ENCODE assay signal across 21 mouse cellular contexts in genomic region chr4:57041661-57042060, GRCm38 (mm10). TPM values are rescaled to one million over a fixed set of nuclear protein-coding genes. Genes with fewer than 3 reads are reported as not detected.
A peak's percentile ranks its signal among the peaks of the same experiment; 100 is the strongest.
DNase-seq lines count a peak whose midpoint lies in the region; ATAC-seq and TF ChIP-seq lines count a peak whose summit lies in the region.
"Had no signal": no experiment of that assay in that cellular context is flagged by ENCODE, and none has a peak within 500 bp of the region (broad histone marks: within the 10 kb centered on the region; RNA-seq: fewer than 3 reads in every experiment).

No protein-coding gene starts in this region.

- TF ChIP-seq CTCF in kidney, adult 2 months (conservative IDR thresholded peaks at IDR 0.05; ENCODE audit: insufficient read depth, insufficient read length, low read depth, low read length), result 0 out of 2 replicates have a peak, but pooled peaks have one; percentile 10
- TF ChIP-seq CTCF in lung, postnatal 0 days (IDR thresholded peaks at IDR 0.05), result 0 out of 2 replicates have a peak, but pooled peaks have one; percentile 5
- TF ChIP-seq CTCF in brain, embryonic 14.5 days (IDR thresholded peaks at IDR 0.05; ENCODE audit: borderline replicate concordance, extremely low read depth, insufficient read depth, insufficient read length), result 0 out of 2 replicates have a peak, but pooled peaks have one; percentile 9

- ATAC-seq in lung, postnatal 0 days, result no peak
- ATAC-seq: CD4-positive, CD25-positive, alpha-beta regulatory T cell, adult 4 months; forebrain, embryonic 13.5 days; Patski had no signal

- TF ChIP-seq POLR2A in kidney, adult 2 months (IDR thresholded peaks at IDR 0.05; ENCODE audit: low read depth, low read length), result no peak
- TF ChIP-seq POLR2A in brain, embryonic 14.5 days (IDR thresholded peaks at IDR 0.05; ENCODE audit: borderline replicate concordance, extremely low read depth, insufficient read depth, insufficient read length, poor library complexity, severe bottlenecking), result no peak

- TF ChIP-seq EP300 in lung, postnatal 0 days (IDR thresholded peaks at IDR 0.05), result no peak

- peak; percentile 33 for DNase-seq in cerebellum, adult 9-10 months
- DNase-seq in cerebellum, adult 11-12 months, result no peak
- no peak for DNase-seq in kidney, adult 2 months
- no peak for DNase-seq in kidney, adult 11 months
- no peak for DNase-seq in lung, postnatal 0 days (ENCODE audit: low spot score)
- DNase-seq in lung, postnatal 36 days, result no peak
- DNase-seq in brain, embryonic 14.5 days (ENCODE audit: low read depth), result no peak
- DNase-seq in testis, postnatal 10 days (ENCODE audit: low spot score), result no peak
- DNase-seq: adrenal gland, postnatal 10 days; B cell, adult 2 months; cerebellum, adult 18-20 months; gastrocnemius, adult 2 months; gastrocnemius, postnatal 25 days; heart, postnatal 4 days had no signal

- H3K27ac ChIP-seq in kidney, adult 2 months (ENCODE audit: insufficient read depth, low read depth, low read length), result no peak overlapping the region
- H3K27ac ChIP-seq in lung, postnatal 0 days (ENCODE audit: low read length), result no peak overlapping the region
- H3K27ac ChIP-seq: embryonic facial prominence, embryonic 10.5 days; forebrain, embryonic 13.5 days; gastrocnemius, adult 2 months; heart, embryonic 13.5 days; hindbrain, embryonic 13.5 days had no signal

- H3K27me3 ChIP-seq in kidney, adult 2 months (replicated peaks; ENCODE audit: control insufficient read depth, insufficient read depth, low read length), result no peaks in the 10 kb centered on the region
- 0 out of 2 replicates have a peak, but pooled peaks cover 7% of the 10 kb centered on the region for H3K27me3 ChIP-seq in lung, postnatal 0 days (replicated peaks; ENCODE audit: insufficient read depth, low read length)
- H3K27me3 ChIP-seq: forebrain, embryonic 13.5 days; Patski had no signal

- H3K4me3 ChIP-seq in kidney, adult 2 months (ENCODE audit: insufficient read depth, low read depth, low read length), result no peak overlapping the region
- H3K4me3 ChIP-seq in lung, postnatal 0 days (ENCODE audit: low read depth, low read length), result no peak overlapping the region
- H3K4me3 ChIP-seq: embryonic facial prominence, embryonic 10.5 days; forebrain, embryonic 13.5 days; gastrocnemius, adult 2 months; heart, embryonic 13.5 days; hindbrain, embryonic 13.5 days had no signal

- H3K36me3 ChIP-seq in kidney, adult 2 months (ENCODE audit: control insufficient read depth, insufficient read depth, low read length), result no peaks in the 10 kb centered on the region
- H3K36me3 ChIP-seq in lung, postnatal 0 days (ENCODE audit: insufficient read depth, low read length), result no peaks in the 10 kb centered on the region
- H3K36me3 ChIP-seq: embryonic facial prominence, embryonic 10.5 days; heart, embryonic 13.5 days had no signal

- H3K9ac ChIP-seq in lung, postnatal 0 days (replicated peaks; ENCODE audit: low read depth), result no peak overlapping the region
- H3K9ac ChIP-seq: forebrain, embryonic 13.5 days; heart, embryonic 13.5 days; hindbrain, embryonic 13.5 days had no signal

- H3K4me2 ChIP-seq in lung, postnatal 0 days (replicated peaks; ENCODE audit: low read depth, low read length), result no peak overlapping the region
- H3K4me2 ChIP-seq: forebrain, embryonic 13.5 days; heart, embryonic 13.5 days; hindbrain, embryonic 13.5 days had no signal

- 97% methylated on average over 6 of the region's 6 CpGs for WGBS in kidney, adult 2 months
- 84% methylated on average over 6 of the region's 6 CpGs for WGBS in lung, postnatal 0 days

- H3K4me1 ChIP-seq in kidney, adult 2 months (ENCODE audit: control insufficient read depth, insufficient read depth, low read length), result no peaks in the 10 kb centered on the region
- H3K4me1 ChIP-seq in lung, postnatal 0 days (ENCODE audit: insufficient read depth, low read depth, low read length), result no peaks in the 10 kb centered on the region

- H3K9me3 ChIP-seq in lung, postnatal 0 days (ENCODE audit: low read length), result no peaks in the 10 kb centered on the region
- H3K9me3 ChIP-seq: embryonic facial prominence, embryonic 10.5 days; forebrain, embryonic 13.5 days; hindbrain, embryonic 13.5 days had no signal

RNA-seq across cellular contexts. Expression of gene Frrs1l, which starts 51.5 kb away (rescaled TPM):
- 0.02 and 0.03 TPM in 2 replicates for polyA plus RNA-seq in kidney, adult 2 months (2012; rRNA removed)
- 0.91 and 1.7 TPM in 2 replicates for polyA plus RNA-seq in lung, postnatal 0 days (2015; fragmentation: Nextera tagmentation; extraction: Ambion mirVana)
- 9.6 and 15.1 TPM in 2 replicates for polyA plus RNA-seq in brain, embryonic 14.5 days (2012; rRNA removed)
- polyA plus RNA-seq: CD4-positive, CD25-positive, alpha-beta regulatory T cell, adult 4 months; heart, postnatal 0 days; Patski had no signal
